Mouse (Mus musculus) heart, adult 8-10 months (tissue): ENCODE results near the gene Tnfrsf18. TPM values are rescaled to one million over a fixed set of nuclear protein-coding genes. Genes with fewer than 3 reads are reported as not detected.

ENCODE experiments used
- DNase-seq: peaks from one replicate; pipeline ENCODE4 v3.0.0; 2022; ENCODE audit warnings: low spot score
- microRNA-seq: library from miRNA; unstranded; fragments of <30 nt; microRNA quantifications from one replicate; pipeline ENCODE4 v1.2.0, GENCODE M21; 2022
- total RNA-seq, 4 experiments: library from RNA; stranded (reverse); gene quantifications; 2 replicates each; pipeline ENCODE4 v1.2.4; 2022

Tnfrsf18 gene
- total RNA-seq, 4 experiments from 2014 or later = 0.25 to 0.75 TPM; not detected in 2

DNA sequence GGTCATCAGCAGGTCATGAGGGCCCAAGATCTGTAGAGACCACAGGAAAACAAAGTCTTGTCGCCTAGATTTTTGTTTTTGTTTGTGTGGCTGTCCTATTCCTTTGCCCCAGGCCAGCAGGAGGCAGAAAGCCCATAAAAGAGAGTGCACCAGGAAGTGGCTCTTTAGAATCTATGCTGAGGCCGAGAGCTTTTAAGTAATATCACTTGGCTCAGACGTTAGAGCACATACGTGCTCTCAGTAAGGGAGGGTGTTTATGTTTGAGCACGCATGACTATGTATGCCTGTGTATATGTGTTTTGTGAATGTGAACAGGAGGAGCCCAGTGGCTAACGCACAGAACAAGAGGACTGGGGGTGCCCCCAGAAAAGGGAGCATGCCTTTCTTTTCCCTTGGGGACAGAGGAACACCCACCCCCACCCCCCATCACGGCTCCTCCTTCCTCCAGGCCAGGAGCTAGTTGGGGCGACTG, 51.0 kb downstream of the Tnfrsf18 start:
- DNase-seq = no peak

DNA sequence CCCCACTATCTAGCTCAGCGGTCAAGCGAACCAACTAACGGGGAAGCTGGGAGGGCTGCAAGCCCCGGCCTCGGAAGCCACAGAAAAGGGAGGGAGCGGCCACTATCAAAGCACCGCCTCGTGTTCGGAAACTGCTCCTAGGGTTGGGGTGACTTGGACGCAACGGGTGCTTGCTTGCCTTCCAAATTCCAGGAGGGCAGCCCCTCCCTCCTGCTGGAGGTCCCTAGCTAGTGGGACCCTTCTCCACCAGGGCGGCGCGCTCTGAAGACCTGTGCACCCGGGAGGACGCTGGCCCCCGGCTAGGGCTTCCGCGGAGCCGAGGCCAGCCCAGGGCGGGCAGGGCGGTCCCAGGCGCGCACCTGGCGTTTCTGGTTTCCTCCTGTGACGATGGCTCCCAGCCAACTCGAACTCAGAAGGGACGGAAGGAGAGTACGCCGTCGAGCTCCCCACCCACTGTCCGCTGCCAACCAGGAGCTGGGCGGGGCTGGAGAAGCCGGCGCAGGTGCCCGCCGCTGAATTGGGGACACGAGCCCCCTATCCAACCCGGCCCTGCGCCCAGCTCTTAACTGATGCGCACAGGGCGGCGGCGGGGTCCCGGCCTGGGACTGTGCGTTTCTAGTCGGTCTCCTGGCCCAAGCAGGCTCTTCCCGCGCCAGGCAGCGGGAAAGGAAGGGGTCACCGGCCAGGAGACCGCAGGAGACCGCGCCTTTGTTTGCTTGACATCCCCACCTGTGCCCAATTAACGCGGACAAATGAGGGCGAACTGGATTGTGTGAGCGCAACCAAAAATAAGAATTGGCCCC, 51.7 kb downstream of the Tnfrsf18 start:
- no peak for DNase-seq

Small RNA genes within 50 kb of the gene (microRNA-seq; reads per million reads assigned to microRNA genes)
- gene Mir200a (7.6 reads per million, percentile 21 among the genes with 10 or more reads in this experiment), gene Mir200b (62.4 reads per million, percentile 52 among the genes with 10 or more reads in this experiment), gene Mir429 (26.3 reads per million, percentile 41 among the genes with 10 or more reads in this experiment)

Other genes starting within 250 kb of the Tnfrsf18 start
- 1 to 10 TPM in 1 of 4 experiments, under 1 TPM in 3; 0.66 to 1.1 (median 0.81) TPM for gene Tmem88b, start 240.3 kb upstream of the Tnfrsf18 start, total RNA-seq
- not detected for gene Ankrd65, start 235.7 kb upstream of the Tnfrsf18 start, total RNA-seq
- gene Mrpl20, start 223.3 kb upstream of the Tnfrsf18 start, total RNA-seq = 10 to 100 TPM; 78.5 to 86.8 (median 80.6) TPM
- 10 to 100 TPM; 20.3 to 30.7 (median 26.2) TPM for gene Ccnl2, start 213.7 kb upstream of the Tnfrsf18 start, total RNA-seq
- 100 to 1,000 TPM; 112 to 128 (median 117) TPM for gene Aurkaip1, start 194.9 kb upstream of the Tnfrsf18 start, total RNA-seq
- gene Mxra8, start 186.5 kb upstream of the Tnfrsf18 start, total RNA-seq = 10 to 100 TPM; 19.7 to 30.4 (median 24.4) TPM
- 10 to 100 TPM; 41.3 to 50.7 (median 49.8) TPM for gene Dvl1, start 178.8 kb upstream of the Tnfrsf18 start, total RNA-seq
- under 1 TPM; 0.17 to 0.19 (median 0.19) TPM for gene Tas1r3, start 162.8 kb upstream of the Tnfrsf18 start, total RNA-seq
- gene Cptp, start 156.7 kb upstream of the Tnfrsf18 start, total RNA-seq = 1 to 10 TPM; 7.3 to 9.9 (median 8.6) TPM
- gene Ints11, start 156.6 kb upstream of the Tnfrsf18 start, total RNA-seq = 10 to 100 TPM; 13.9 to 14.5 (median 14.1) TPM
- 10 to 100 TPM in 3 of 4 experiments, 1 to 10 TPM in 1; 9.6 to 11.9 (median 10.9) TPM for gene Pusl1, start 134.4 kb upstream of the Tnfrsf18 start, total RNA-seq
- 10 to 100 TPM in 2 of 4 experiments, 1 to 10 TPM in 2; 9.5 to 13.8 (median 10.9) TPM for gene Acap3, start 134.3 kb upstream of the Tnfrsf18 start, total RNA-seq
- gene Ube2j2, start 82.3 kb upstream of the Tnfrsf18 start, total RNA-seq = 10 to 100 TPM; 46.5 to 51.6 (median 49.3) TPM
- 10 to 100 TPM; 17.5 to 20.9 (median 18.4) TPM for gene C1qtnf12, start 63.8 kb upstream of the Tnfrsf18 start, total RNA-seq
- gene B3galt6, start 33.5 kb upstream of the Tnfrsf18 start, total RNA-seq = 1 to 10 TPM; 2.6 to 3.2 (median 2.8) TPM
- gene Sdf4, start 33.3 kb upstream of the Tnfrsf18 start, total RNA-seq = 100 to 1,000 TPM in 1 of 4 experiments, 10 to 100 TPM in 3; 72.8 to 103 (median 87.1) TPM
- not detected for gene Tnfrsf4, start 12.3 kb upstream of the Tnfrsf18 start, total RNA-seq
- under 1 TPM in 1 of 4 experiments, not detected in 3; 0.28 TPM for gene Ttll10, start 33.2 kb downstream of the Tnfrsf18 start, total RNA-seq
- gene 9430015G10Rik, start 83.8 kb downstream of the Tnfrsf18 start, total RNA-seq = 1 to 10 TPM; 2.1 to 3.3 (median 2.3) TPM
- under 1 TPM in 1 of 4 experiments, not detected in 3; 0.09 TPM for gene Rnf223, start 104.3 kb downstream of the Tnfrsf18 start, total RNA-seq
- 10 to 100 TPM; 21.0 to 27.6 (median 24.5) TPM for gene Agrn, start 171.3 kb downstream of the Tnfrsf18 start, total RNA-seq
- gene Isg15, start 174.7 kb downstream of the Tnfrsf18 start, total RNA-seq = 1 to 10 TPM; 1.7 to 2.8 (median 2.0) TPM
- gene AW011738, start 177.1 kb downstream of the Tnfrsf18 start, total RNA-seq = 10 to 100 TPM; 10.1 to 14.4 (median 12.2) TPM
- 100 to 1,000 TPM; 327 to 378 (median 333) TPM for gene Perm1, start 189.7 kb downstream of the Tnfrsf18 start, total RNA-seq
- gene Plekhn1, start 208.7 kb downstream of the Tnfrsf18 start, total RNA-seq = 10 to 100 TPM in 3 of 4 experiments, 1 to 10 TPM in 1; 9.5 to 11.8 (median 10.9) TPM
- gene Noc2l, start 209.8 kb downstream of the Tnfrsf18 start, total RNA-seq = 10 to 100 TPM; 22.1 to 24.5 (median 22.8) TPM
- gene Samd11, start 229.5 kb downstream of the Tnfrsf18 start, total RNA-seq = under 1 TPM in 2 of 4 experiments, not detected in 2; 0.22 TPM